Mouse (Mus musculus): ENCODE measurements at regions not wholly inside any gene's neighbourhood (a gene's known extent, or its start where the extent isn't known, plus 50 kb on each side); places are given as distances from the start of the nearest gene placed in this dataset.

DNA sequence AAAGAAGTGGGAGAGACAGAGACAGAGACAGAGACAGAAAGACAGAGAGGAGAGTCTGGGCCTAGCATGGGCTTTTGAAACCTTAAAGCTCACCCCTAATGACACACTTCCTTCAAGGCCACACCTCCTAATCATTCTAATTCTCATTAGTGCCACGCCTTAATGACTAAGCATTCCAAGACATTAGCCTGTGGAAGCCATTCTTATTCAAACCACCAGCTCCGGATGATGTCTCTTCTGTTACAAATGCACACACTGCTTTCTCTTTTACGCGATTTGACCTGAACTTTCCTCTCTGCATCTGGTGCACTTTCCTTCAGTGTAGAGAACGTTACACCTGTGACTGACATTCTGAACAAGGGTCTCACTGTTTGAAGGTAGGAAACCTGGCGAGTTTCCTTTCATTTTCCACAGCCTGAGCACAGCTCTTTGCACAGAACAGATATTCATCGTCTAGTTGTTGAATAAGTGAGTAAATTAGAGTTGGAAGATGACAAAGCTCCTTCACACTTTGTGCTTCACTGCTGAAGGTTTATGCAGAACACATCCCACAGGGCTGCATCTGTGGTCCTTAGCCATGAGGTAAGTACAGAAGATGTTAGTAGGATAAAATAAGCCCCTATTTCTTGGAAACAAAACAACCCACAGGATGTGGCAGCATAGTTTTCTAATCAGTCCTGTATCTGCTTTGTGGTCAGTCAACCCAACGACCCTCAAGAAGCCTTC lies 116.8 kb downstream of the Faxc start:
- DNase-seq = no peak

DNA sequence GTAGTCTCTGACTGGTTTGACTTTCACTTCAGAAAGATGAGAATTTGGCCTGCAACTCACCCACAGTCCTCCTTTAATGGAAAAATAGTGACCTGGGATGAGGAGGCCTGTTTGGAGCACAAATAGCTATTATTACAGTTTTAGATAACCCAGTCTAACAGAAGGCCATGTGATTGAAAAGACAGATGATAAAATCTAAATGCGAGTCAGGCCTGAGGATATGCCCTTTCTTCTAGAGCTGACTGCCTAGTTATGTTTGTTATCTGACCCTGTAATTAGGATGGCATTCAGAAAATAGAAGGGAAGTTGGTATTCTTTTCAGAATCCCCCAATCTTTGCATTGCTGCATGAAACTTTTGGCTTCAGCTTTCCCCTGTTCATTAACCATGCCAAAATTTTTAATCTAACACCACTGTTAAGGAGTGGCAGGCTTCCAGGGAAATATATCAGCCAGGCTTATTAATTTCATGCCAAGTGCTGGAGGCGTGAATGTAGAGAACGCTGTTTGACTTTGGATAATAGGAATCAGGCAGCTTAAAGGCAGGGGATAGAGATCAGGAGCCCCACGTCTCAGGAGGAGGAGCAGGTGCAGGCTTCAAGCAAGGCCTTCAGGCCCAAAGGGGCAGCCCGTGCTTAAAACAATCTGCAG lies 135.8 kb downstream of the Faxc start:
- no peak for DNase-seq

DNA sequence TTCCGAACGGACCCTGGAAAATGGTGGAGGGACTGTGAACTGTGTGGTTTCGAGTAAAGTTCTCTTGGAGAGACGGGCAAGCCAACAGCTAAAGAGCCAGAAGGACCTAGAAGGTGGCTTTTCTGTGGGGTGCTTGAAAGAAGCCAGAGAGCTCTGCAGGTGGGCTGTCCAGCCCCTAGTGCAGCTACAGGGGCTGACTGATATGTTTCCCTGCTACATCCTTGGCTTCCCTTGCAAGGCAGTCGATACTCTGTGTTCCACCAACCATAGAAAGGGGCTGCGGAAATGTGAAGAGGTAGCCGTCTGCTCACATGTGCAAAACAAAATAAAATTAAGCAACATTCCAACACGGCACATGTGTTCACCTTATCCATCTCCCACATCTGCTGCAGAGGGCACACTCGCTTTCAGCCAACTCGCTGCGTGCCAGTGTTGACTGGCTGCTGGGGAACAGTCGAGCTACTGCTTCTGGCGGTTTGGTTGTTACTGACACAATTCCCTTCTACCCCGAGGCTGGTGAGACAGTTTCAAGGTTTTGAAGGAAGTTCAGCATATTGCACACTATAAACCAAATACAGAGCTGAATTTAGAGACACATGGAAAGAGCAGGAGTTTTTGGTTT lies 136.7 kb downstream of the Faxc start:
- DNase-seq = no peak

DNA sequence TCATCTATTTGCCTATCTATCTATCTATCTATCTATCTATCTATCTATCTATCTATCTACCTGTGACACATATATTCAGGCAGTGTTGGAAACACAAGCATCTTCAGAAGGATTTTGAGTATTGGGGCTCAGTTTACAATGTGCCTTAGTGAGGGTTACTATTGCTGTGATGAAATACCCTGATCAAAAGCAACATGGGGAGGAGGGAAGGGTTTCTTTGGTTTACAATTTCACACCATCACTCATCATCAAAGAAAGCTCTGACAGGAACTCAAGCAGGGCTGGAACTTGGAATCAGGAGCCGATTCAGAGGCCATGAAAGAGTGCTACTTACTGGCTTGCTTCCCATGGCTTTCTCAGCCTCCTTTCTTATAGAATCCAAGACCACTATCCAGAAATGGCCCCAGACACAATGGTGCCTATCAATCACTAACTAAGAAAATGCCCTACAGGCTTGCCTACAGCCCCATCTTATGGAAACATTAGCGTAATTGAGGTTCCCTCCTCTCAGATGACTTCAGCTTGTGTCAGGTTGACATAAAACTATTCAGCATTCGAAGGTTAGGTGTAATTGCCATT lies 157.2 kb downstream of the Faxc start:
- DNase-seq = no peak

DNA sequence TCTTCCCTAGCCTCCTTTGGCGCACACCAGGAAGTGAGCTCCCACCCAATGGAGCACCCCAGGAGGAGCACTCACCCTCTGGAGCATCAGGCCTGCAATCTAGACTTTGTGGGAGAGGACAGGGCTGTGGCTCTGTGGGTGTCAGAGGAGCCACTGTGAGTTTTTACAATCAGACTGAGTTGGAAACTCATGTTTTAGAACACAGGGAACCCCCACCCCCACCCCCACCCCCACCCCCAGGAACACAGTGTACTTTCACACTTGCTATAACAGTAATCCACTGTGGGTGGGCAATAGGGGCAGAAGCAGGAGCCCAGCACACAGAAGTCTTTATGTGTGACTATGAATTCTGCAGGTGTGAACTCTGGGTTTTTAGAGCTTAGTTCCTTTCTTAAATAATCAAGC lies 158.5 kb downstream of the Faxc start:
- DNase-seq = no peak

DNA sequence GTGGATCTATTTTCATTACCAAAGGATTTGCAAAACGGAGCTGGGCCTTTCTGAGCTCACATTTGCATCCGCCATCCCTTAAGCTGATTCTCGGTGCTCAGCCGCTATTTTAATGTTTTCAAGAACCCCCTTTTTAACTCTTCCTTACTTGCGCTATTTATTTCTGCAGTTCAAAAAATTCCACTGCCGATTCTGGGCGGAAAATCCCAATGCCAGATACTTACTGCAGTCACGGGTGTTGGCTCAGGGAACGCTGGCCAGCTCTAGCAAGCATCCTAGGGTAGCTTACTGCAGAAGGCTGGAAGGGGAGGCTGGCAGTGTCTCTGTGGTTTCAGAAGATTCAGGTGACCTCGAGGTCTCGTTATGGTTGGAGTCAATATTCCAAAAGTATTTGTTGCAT lies 159.4 kb downstream of the Faxc start:
- DNase-seq = no peak

DNA sequence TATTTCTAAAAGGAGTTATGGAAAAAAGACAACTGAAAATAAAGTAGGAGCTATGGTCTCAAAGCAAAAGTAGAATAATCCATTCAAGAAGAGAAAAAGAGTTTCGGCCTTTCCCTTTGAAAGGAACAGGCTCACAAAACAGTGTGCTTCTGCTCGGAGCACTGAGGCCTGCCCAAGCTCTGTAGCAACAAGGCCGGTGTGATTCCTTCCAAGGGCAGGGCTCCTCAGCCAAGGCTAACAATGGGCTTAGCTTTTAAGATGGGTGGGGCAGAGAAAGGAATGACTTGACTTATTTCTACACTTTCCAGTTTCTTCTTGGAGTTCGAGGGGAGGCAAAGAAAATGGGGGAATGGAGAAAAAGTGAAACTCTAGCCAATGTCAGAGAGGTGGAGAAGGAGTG lies 161.4 kb downstream of the Faxc start:
- no peak for DNase-seq

DNA sequence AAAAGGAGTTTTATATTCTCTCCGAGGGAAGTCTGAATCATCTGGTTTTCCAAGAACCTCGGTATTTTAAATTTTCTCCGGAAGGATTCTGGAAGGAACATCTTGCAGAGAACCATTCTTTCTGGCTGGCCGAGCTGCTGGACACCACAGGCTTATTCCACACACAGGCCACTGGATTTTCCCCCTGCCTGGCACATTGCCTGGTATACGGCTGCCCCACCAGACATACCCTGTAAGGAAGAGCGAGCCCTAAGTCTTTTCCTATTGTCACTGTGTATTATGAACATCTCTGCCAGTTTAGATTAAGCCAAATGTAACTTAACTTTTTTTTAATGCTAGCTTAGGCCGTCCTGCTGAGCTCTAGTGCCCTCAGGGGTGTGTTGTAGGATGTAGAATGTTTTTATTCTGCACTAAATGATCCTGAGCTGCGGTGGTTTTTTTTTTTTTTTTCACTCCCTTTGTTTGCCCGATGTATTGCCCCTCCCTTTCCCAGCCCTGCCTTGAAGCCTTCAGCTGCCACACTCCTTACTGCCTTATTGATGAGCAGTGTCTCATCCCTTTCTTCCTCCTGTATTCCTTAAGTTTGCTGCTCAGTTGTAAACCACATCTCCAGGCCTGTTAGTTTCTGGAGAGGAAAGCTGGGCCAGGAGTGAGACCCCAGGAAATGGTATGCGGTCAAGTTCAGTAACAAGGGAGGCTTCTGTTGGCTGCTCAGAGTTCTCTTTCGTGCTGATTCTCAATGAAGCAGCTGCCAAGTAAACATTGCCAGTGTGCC lies 164.3 kb downstream of the Faxc start:
- DNase-seq = no peak

DNA sequence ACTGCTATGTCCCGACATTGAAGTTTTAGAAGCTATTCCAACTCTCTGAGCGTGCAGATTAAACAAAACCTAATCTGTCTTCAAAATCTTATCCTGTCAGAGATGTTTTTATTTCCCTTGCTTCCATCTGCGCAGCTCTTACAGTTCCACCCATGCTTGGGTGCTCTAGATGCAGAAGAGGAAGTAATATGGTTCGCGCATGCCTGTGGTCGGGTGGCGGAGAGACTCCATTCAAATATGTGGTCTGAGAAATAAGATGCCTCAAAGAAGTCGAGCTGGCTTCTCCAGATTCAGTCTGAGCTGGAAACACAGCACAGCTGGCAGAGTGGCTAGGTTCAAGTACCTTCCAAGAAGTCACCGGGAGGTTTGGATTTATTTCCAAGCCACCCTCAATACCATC lies 167.5 kb downstream of the Faxc start:
- no peak for DNase-seq

DNA sequence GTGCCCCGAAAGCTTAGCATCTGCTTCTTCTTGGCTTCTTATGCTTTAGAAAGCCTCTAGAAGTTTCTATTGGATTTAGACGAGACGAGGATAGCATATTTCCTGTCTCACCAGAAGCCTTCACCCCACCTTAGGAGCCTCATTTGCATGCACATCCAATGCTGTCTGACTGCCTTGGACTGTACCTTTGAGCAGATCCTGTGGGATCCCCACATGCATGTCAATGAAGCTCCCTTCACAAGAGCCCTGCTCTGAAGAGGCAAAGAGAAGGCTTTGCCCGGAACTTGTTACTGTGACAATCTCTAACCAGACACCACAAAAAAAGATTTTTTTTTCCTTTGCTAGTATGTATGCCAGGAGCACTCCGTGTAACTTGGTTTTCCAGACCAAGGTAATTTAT lies 171.3 kb downstream of the Faxc start:
- no peak for DNase-seq

DNA sequence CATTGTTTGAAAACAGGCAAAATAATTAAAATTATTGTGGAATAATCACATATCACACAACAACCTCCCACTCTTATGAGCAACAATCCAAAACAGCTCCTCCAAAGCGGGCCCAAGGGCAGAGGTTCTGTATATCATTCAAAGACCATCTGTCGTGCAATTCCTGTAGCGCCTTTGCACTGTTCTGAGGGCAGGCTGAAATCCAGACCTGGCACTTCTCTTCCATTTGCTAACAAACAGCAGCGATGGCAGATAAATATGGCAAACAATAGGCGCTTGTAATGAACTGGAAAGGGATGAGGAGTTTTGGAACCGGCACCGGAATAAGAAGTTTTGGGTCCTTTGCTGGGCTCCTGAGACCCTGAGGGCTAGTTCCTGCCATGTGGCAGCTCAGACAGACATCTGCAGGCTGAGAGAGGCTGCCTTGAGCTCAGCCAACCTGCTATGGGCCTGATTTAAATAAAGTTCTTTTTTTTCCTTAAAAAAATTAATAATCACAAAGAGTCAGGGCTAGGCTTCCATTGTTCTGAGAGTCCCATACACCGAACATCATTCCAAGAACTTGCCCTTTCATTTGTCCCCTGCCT lies 172.0 kb downstream of the Faxc start:
- DNase-seq = no peak

DNA sequence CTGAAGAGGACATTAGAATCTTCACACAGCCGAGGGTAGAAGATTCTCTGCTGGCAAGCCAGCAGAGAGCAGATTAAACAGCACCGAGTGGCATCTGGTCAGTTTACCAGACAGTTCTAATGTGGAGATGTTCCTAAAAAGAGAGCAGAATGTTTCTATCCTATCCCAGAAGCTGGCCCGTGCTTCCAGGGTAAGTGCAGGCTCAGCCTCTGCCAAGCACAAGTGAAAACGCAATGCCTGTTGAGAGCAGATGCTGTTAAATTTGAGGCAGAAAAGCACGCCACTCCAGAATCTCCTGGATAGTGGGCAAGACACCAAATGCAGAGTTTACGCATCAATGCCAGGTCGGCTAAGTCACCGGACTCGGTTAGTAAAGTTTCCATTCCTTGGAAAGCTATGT lies 175.8 kb downstream of the Faxc start:
- no peak for DNase-seq

DNA sequence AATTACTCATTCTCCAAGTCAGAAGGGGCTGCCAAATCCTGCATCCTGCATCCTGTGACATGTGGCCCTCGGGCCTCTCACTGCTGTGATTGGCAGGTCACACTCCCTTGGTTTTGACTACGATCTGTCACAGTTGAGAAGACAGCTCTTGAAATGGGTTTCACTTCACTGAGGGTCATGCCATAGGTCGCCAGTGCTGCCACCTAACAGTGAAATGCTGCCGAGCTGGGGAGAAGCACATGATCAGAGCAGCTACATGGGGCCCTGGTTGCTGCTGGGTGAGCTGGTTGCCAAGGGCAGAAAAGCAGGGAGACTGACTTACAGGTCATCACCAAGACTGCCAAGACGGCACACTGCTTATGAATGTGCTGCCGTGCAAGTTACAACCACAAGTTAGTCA lies 178.3 kb downstream of the Faxc start:
- peak; percentile 9 for DNase-seq

DNA sequence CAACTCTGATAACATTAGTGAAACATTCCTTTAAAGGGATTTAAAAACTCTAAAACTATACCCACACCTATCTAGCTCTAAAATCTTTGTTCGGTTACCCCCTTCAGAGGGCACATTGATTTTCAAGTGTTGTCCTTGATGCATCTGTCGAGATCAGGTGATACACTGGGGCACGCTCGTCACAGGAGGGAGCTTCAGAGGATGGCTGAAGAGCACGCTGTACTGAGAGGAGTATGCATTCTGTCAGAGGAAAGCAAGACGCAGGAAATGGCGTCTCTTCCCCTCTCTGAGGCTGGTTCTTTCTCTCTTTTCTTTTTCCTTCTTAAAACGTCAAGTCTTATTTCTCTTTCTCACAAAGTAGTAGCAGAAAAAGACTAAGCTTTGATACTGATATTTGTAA lies 179.3 kb downstream of the Faxc start:
- DNase-seq = no peak

DNA sequence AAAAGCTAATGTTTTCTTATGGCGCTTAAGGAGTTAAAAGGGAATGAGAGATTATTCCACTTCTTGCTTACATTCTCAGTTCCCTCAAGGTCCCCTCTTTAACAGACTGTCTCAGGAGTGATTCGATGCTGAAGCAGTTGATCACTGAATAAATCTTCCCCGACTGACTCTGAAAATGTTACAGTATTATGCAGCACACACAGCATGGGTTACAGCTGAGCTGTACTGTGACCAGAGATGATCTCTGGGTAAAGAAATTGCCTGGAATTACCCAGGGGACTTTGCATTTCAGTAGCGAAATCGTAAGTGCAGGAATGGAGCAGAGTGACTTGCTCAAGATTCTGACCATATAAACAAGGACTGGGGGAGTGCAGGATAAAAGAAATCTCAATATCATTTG lies 181.1 kb downstream of the Faxc start:
- no peak for DNase-seq

DNA sequence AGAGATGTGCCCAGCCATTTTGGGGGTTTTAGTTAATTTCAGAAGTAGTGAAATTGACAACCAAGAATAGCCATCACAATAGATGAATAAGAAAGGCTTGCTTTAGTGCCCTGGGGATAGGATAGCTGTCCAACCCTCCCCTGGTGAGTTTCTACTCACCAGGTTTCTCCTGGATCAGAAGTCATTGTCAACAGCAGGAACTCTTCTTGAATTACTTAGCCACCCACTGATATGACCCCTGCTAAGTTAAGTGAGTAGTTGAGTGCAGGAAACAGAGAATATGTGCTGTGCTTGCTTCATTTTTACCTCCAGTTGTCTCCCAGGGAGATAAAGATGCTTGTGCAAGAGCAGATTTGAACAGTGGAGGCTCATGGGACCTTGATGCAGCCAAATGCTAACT lies 183.3 kb downstream of the Faxc start:
- no peak for DNase-seq

DNA sequence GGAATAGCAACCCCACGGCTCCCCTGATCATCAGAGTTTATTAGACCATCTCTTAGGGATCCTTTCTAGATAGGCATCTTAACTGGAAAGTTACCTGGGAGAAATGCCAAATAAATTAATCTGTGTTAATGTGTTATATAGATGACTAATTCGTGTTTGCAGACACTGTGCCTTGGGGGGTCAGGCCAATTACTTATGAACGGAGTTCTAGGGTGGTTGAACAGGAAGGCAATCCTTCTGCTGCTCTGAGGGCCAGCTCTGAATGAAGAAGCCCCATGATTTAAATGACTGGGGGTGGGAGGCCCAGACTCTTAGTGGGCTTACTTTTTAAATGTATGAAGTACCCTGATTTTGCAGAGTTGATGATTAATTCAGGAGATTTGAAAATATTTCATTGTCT lies 188.7 kb downstream of the Faxc start:
- DNase-seq = no peak

DNA sequence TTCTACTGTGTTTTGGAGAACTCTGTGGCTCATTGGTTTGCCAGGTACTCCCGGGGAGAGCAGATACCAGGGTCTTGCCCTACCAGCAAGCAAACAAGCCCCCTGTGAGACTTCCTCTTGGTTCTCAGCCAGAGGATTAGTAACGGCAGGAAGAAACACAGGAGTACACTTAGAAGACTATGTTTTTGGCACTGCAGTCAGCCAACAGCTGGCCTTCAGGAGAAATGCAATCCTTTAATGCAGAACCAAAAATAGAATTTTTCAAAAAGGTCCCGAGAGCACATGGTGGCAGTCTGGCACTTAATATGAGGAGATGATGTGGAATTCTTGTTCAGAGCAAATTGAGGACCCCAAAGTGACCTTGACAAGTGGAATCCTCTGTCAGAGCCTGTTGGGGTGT lies 189.8 kb downstream of the Faxc start:
- DNase-seq = no peak

DNA sequence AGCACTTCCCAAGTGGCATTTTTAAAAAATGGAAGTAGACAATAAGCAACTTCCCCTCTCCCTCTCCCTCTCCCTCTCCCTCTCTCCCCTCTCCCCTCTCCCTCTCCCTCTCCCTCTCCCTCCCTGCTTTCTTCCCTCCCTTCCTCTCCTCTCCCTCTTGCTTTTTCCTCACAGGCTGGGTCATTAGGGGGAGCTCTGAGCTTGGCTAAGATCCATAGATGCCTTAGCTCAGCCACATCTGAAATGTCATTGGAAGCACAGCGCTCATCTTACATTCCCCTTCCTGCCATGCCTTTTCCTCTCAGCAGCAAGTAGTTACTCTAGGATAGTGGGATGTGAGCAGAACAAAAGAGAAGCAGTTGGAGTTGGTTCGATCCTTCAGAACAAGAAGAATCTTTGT lies 190.3 kb downstream of the Faxc start:
- peak; percentile 6 for DNase-seq

DNA sequence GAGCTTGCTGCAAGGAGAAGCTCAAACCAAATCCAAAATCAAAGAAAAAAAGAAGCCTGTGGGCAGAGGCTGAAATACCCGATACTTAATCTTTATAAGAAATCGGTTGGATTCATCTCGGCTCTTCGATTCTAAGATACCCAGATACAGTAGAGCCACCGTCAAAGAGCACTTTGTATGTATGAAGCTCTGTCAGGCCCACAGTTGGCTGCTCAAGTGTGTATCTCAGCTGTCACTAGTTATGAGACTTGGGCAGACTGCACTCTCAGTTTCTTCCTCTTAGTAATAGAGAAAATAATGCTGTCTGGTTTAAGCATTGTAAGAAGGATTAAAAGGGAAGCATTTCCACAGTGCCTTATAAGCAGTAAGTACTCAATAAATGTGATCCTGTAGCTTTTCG lies 193.7 kb downstream of the Faxc start:
- no peak for DNase-seq

DNA sequence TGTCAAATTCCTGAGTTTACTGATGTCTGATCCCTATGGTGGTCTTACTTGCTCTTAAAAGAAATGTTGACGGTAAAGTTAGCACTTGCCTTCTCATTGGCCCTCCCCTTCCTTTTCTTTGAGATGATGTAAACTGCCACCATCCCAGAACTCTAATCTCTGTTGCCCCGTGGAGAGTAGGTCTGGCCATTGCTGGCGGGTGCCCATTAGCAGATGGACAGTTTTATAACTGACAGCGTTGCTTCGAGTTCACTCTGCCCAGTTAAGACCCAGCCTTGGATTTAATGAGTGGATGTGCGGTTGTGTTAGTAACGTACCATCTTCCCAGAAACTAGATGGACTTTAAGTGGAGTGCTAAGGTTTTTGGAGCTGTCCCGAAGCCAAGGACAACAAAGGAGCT lies 199.4 kb downstream of the Faxc start:
- no peak for DNase-seq

DNA sequence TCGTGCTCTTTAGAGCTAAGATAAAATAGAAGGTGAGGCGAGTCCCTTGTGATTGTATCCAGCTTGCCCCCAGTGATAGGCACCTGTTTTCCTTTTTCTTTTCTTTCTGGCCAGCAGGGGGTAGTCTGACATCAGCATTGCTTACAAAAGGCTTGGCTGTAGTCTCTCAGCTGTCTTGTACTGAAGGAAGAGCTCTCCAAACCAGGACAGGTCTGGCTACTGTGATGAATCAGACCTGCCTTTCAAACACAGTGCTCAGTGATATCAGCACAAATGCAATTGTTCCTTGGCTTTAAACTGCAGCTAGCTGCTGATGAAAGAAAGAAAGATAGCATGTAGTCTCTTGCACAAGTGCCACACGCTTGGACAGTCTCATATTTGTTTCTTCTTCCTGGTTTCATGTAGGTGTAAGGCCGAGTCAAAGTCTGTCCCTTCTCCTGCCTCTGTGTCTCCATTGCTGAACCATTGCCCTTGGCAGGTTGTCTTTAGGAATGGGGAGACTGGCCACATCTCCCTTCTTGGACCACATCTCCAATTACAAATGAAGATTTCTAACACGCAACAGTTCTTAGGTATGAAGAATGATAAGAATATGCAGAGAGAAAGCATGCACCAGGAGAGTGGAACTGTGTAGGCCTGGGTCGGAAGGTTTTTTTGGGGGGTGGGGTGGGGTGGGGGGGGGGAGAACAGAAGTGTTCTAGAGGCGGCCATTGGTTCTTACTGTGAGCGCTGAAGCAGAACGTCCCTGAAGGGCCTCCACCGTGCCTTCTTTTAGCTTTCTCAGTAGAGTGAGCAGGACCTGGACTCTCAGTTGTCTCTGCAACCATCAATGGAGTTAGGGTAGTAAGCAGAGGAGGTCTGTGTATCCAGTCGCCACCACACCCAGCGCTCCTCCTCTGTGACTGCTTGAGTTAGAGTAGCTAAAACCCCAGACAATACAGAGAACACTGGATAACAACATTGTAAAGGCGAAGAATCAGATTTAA lies 200.9 kb downstream of the Faxc start:
- peak; percentile 44 for DNase-seq

All from kidney, postnatal 10 days (tissue).